Mouse (Mus musculus): ENCODE results near the gene Cd163. TPM values are rescaled to one million over a fixed set of nuclear protein-coding genes. Genes with fewer than 3 reads are reported as not detected.
"Not testable (repeated sequence)": the region's sequence is repeated elsewhere in the genome, so short reads cannot be mapped to it uniquely, and the experiment has no call there.

Gene Cd163
- total RNA-seq (2021) = 1 to 10 TPM; 1.9 to 3.8 TPM

DNA sequence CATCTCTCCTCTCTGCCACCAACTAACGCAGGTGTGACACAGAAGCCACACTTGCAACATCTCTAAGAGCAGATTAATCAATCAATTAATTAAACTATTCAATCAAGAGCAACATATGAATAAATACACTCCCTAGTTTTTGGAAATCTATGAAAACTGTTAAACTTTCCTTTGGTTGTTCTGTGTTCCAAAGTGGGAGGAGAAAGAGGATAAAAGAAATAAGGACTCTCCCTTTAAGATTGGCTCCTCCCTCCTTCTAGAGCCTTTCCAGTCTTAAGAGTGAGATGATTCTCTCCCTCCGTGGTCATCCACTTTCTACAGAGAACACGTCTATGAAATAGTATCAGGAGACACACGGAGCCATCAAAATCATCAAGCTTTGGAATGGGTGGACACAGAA, at the start of gene Cd163:
TSS of gene Cd163 (plus strand) at position 301 of the 400 bp plus-strand sequence.
- no peak for DNase-seq (ENCODE audit: extremely low spot score in 1 of 2, low spot score in 2 of 2)
- intact Hi-C loops (cut with DNase I) = no loop called here

DNA sequence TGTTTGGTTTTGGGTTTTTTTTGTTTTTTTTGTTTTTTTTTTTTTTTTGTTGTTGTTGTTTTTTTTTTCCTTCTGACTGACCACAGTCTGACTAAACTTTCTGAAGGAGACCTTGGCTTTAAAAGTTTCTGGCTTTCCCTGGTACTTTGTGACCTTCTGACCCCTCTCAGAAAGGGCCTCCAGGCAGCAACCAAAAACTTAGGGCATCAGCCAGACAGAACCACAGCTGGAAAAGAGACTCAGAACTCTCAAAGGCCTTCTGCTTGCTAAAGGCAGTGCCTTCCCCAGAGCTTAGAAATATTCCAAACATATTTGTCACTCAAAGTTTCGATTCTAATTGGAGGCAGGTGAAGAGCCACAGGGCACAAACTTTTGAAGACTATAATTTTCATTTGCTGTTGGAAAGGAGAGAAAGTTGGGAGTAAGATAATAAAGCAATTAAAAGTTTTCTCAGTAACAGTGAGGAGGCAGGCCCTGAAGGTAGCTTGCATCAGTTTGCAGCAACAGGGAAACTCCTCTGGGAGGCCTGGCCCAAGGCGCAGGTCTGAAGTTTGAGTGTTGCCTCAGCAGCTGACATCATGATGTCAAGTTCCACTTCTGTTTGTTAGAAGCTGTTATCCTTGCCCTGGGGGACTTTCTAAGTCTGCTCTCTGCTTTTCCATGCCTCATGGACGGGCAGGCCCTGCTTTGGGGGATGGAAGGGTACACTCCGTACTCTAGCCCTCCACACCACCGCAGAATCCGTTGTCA, 48.6 kb upstream of the Cd163 start:
- intact Hi-C loops (cut with DNase I) = loop anchor here (5.0 kb wide), 1 partner anchor 1364 kb away; no protein-coding TSS in a partner anchor
- no peak for DNase-seq (ENCODE audit: extremely low spot score in 1 of 2, low spot score in 2 of 2)

DNA sequence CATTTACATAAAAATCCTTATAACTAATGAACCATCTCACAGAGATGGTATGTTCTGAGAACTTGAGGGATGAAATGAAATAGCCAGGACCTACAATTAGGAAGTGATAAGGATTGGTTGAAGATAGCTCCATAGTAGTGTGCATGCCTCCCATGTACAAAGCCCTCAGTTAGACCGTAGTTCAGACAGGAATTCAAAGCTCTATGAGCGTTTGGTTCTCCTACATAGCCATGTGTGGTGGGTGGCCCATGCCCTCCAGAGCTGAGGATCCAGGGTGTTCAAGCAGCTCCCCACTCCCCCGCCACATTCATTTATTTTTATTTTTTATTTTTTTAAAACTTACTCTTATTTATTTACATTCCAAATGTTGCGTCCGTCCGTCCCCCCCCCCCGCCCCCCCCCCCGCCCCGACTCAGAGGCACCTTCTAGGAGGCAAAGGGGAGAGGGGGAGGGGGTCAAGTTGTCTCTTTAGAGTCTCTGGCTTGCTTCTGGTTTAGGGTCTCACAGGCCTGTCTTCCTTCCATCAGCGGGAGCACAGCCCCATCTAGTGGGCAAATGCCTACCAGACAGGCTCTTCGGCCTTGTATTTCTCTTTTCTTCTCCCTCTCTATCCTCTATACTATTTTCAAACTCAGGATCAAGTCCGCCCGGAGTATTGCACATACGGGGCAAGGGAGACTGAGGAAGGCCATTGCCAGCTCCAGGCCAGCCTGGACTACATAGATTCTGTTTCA, 44.1 kb upstream of the Cd163 start:
- intact Hi-C loops (cut with DNase I) = loop anchor here (5.0 kb wide), 4 partner anchors 328 to 1593 kb away; no protein-coding TSS in a partner anchor
- DNase-seq (ENCODE audit: extremely low spot score in 1 of 2, low spot score in 2 of 2) = peak; percentile 69 to 74

DNA sequence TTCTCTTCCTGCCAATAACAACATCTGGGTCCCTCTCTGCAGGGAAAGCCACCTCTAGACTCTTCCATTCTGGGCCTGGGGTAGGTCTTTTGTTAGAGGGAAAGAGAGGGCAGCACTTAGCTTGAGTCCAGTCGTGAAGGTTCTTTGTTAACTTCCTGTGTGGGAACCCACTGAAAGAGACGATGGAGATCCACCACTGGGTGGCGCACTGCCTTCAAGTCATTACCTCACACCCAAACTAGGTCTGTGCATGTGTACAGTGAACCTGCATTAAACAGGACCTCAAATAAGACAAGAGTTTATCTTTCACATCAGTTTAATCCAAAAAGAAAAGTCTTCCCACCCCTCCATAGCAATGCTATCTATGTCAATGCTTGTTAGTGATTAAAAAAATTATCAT, 41.8 kb upstream of the Cd163 start:
- intact Hi-C loops (cut with DNase I) = loop anchor here (2.0 to 5.0 kb wide), 5 partner anchors 118 to 1595 kb away; no protein-coding TSS in a partner anchor
- DNase-seq (ENCODE audit: extremely low spot score in 1 of 2, low spot score in 2 of 2) = peak; percentile 55 to 81

DNA sequence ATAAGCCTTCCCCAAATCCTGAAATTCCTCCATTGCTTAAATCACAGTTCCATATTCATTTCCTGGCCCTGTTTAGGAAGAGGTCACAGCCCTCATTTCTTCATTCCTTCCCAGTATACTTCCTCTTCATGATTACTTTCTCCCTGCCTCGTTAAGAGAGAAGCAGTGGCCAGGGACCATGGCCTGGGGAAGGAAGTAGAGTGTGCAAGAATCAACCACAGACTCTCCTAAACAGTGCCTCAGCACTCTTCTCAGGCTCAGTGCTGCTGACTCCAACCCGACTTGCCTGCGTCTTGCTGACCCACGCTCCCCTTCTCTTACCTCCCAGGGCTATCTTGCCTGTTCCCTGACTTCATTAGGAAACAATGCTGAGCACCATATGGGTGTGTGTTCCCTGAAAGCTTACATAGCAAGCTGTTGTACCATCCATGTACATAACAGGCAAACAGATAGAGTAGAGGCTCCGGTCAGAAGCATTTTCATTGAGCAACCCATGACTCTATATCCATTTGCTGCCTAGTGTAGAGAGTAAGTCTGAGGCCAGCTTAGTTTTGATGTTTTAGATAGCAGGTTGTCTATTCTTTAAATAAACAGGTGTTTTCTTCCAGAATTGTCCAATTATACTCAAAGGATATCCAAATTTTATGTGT, 31.1 kb upstream of the Cd163 start:
- intact Hi-C loops (cut with DNase I) = no loop called here
- peak in 1 of 2 experiments; percentile 17 for DNase-seq (ENCODE audit: extremely low spot score in 1 of 2, low spot score in 2 of 2)

DNA sequence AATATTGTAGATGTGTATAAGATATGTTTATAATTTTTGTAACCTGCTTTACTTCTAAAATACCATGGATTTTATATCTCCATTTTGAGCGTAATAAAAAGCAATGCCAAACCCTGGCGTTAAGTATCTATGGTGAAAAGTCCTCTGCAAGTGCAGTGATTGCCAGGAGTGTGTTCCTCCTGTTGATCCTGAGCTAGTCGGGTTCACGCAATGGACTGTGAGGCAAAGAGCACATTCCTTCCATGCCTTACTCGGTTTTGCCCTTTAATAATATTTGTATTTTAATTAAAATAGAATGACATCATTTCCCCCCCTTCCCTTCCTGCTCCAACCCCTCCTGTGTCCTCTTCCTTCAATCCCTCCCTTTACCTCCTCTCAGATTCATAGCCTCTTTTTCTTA, 26.8 kb upstream of the Cd163 start:
- intact Hi-C loops (cut with DNase I) = no loop called here
- DNase-seq (ENCODE audit: extremely low spot score in 1 of 2, low spot score in 2 of 2) = no peak

DNA sequence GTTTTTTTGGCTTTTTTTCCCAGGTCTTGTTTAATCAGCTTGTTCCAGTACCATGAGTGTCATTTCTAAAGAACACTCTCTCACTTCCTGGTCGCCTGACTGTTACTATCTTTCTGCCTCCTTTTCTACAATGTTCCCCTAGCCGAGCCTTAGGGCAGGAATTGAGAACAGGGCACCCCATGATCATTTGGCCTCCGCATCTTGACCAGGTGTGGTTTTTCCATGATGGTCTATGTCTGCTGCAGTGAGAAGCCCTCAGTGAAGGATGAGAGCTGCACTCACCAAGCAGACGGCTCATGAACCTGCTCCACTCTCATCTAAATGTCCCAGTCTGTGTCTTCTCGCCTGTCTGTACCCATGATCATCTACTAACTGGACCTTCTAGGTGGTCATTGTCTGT, 26.2 kb upstream of the Cd163 start:
- intact Hi-C loops (cut with DNase I) = no loop called here
- DNase-seq (ENCODE audit: extremely low spot score in 1 of 2, low spot score in 2 of 2) = no peak

DNA sequence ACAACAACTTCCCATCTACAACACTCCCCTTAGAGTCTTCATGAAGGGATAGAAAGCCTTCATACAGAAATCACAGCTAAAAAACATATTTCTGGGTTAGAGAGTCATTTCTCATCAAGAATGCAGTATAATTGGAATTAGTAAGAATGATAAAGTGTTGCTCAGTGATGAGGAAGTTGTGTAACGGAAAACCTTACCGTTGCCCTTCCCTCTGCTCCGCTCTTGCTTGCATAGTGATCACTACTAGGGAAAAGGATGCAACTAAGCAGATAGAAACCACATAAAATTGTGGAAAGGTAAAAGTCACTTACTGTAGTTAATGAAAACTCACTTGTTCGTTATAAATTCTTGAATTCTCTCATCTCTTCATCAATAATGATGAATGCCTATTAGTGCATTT, 21.7 kb upstream of the Cd163 start:
- no peak for DNase-seq (ENCODE audit: extremely low spot score in 1 of 2, low spot score in 2 of 2)
- intact Hi-C loops (cut with DNase I) = no loop called here

DNA sequence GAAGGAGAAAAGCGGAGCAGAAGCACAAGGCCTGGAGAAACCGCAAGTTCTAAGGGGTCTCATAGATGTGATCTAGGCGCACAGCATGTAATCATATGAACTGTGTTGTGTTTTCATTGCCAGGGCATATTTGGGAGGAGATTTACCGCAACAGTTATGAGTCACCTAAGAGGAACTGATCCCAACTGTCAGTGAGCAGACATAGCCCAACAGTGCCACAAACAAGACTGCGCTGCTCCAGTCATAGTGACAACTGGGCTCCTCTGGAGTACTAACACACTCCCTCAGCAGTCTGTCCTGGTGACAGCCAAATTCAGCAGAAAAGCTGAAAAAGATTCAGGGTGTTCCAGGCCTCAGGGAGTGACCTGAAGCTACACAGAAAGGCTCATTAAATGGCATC, 7.1 kb upstream of the Cd163 start:
- intact Hi-C loops (cut with DNase I); DNase-seq (ENCODE audit: extremely low spot score in 1 of 2, low spot score in 2 of 2): not testable (repeated sequence)

DNA sequence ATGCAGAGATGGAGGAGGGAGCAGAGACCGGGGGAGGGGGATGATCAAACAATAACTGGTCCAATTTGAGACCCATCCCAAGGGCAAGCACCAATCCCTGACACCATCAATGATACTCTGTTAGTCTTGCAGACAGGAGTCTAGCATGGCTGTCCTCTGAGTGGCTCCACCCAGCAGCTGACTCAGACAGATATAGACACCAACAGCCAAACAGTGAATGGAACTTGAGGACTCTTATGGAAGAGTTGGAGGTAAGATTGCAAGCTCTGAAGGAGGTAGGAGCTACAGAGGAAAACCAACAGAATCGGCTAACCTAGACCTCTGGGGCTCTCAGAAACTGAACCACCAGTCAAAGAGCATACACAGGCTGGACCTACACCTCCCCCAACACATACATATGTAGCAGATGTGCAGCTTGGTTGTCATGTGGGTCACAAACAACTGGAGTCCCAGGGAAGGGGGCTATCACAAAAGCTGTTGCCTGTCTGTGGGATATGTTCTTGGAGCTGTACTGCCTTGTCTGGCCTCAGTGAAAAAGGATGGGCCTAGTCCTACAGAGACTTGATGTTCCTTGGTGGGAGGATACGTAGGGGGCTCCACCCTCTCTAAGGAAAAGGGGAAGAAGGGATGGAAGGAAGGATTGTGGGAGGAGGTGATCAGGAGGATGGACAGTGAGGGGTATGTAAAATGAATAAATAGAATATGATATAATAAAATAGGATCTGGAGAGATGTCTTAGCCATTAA, 2.8 kb upstream of the Cd163 start:
- DNase-seq (ENCODE audit: extremely low spot score in 1 of 2, low spot score in 2 of 2) = no peak
- intact Hi-C loops (cut with DNase I) = no loop called here

DNA sequence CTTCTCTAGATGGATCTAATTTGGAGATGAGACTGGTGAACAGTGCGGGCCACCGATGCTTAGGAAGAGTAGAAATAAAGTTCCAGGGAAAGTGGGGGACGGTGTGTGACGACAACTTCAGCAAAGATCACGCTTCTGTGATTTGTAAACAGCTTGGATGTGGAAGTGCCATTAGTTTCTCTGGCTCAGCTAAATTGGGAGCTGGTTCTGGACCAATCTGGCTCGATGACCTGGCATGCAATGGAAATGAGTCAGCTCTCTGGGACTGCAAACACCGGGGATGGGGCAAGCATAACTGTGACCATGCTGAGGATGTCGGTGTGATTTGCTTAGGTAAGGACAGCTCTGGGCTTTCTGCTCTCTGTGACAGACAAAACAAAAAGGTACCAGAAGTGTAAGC, 4.5 kb downstream of the Cd163 start:
- DNase-seq (ENCODE audit: extremely low spot score in 1 of 2, low spot score in 2 of 2) = no peak
- intact Hi-C loops (cut with DNase I) = no loop called here

DNA sequence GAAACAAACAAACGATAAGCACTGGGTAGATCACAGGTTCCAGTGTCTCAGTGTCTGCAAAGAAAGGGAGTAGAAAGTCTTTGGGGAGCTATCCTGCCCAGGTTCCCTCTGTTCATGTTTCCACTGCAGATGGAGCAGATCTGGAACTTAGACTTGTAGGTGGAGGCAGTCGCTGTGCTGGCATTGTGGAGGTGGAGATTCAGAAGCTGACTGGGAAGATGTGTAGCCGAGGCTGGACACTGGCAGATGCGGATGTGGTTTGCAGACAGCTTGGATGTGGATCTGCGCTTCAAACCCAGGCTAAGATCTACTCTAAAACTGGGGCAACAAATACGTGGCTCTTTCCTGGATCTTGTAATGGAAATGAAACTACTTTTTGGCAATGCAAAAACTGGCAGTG, 7.8 kb downstream of the Cd163 start:
- DNase-seq (ENCODE audit: extremely low spot score in 1 of 2, low spot score in 2 of 2) = no peak
- intact Hi-C loops (cut with DNase I) = no loop called here

DNA sequence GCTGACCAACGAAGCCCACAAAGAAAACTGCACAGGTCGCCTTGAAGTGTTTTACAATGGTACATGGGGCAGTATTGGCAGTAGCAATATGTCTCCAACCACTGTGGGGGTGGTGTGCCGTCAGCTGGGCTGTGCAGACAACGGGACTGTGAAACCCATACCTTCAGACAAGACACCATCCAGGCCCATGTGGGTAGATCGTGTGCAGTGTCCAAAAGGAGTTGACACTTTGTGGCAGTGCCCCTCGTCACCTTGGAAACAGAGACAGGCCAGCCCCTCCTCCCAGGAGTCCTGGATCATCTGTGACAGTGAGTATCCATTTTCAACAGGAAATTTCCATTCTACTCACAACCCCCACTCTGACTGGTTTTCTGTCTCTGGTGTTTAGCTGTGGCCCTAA, 15.9 kb downstream of the Cd163 start:
- DNase-seq (ENCODE audit: extremely low spot score in 1 of 2, low spot score in 2 of 2) = no peak
- intact Hi-C loops (cut with DNase I) = no loop called here

DNA sequence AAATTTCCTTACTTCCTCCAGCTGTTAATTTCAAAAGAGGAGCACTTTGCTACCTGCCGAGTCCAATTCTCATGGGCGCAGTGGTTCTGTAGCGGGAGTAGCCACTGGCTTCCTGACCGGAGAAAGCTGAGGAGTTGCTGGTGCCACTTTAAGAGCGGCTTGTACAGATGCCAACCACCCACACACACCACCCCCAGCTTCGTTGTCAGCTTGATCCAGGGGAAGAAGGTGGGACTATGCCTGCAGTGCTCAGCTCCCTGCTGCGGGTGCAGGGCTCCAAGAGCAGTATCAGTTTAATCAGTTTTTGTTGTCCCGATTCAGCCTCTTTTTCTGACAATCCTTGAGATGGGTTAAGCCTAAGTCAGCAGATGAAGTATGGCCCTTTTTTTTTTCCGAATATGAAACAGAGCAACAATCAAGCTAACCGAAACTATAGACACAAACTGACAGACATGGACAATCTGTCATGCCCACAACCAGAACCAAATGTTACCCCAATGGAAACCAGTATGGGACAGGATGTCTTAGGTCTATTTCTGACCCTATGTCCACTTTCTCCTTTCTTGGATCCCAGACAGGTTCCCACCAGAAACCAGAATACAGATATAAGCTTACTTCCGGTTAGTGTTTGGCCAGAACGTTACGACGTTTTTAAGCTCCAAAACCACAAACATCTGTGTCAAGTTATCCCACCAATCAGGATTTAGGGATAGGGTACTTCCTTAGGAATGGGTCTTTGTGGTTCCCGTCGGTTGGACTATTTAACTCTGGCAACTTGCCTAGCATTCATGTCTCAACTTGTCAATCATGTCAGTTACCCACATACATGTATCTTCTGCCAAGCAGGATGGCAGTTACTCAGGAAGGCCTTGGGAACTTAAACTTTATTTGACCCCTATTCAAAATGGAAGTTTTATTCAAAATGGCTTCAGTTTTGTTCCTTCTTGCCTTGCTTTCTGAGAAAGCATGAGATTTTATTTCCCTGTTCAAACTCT, 17.3 kb downstream of the Cd163 start:
- DNase-seq (ENCODE audit: extremely low spot score in 1 of 2, low spot score in 2 of 2) = peak in 1 of 2 experiments; percentile 32

DNA sequence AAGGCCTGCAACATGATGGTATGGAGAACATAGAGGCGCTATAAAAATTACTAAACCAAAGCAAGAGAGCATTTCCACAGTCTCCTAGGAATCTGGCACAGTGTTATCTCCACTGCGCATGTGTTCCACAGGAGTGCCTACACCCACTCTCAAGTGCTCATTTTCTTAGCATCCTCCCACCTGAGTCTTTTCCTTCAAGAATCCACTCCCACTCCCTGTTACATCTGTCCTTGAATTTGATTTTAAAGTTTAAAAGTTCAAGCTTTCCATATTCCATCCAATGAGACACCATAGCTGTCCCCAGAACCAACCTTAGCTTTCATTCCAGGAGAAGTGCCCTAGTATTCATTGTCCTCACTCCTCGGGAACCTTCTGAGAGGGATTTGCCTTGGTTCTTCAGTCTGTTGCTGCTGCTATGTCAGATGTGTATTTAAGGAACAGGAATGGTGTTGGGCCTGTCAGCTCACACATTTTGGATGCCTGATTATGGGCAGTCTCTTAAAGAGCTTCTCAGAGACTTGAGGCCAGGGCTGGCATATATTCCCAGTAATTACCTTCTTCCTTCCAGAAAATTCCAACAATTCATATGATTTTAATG, 24.0 kb downstream of the Cd163 start:
- intact Hi-C loops (cut with DNase I) = no loop called here
- DNase-seq (ENCODE audit: extremely low spot score in 1 of 2, low spot score in 2 of 2) = no peak

More for the DNA sequence above, 17.3 kb downstream of the Cd163 start:
- intact Hi-C loops (cut with DNase I) = no loop called here

DNA sequence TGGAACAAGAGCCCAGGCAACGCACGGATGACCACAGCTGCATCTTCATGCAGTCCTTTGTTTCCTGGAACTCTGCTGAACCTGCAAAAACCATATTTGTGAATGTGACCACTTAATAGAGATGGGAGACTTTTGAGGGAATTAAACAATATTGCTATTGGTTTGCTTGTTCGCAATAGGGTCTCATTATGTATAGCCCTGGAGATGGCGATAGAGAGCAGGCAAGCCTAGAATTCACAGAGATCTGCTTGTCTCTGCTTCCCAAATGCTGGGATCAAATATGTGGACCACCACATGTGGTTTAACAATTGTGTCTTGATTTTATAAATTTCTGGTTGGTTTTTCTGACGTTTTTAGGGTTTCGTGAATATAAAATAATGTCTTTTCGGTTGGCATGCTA, 25.2 kb downstream of the Cd163 start:
- intact Hi-C loops (cut with DNase I) = no loop called here
- DNase-seq (ENCODE audit: extremely low spot score in 1 of 2, low spot score in 2 of 2) = no peak

DNA sequence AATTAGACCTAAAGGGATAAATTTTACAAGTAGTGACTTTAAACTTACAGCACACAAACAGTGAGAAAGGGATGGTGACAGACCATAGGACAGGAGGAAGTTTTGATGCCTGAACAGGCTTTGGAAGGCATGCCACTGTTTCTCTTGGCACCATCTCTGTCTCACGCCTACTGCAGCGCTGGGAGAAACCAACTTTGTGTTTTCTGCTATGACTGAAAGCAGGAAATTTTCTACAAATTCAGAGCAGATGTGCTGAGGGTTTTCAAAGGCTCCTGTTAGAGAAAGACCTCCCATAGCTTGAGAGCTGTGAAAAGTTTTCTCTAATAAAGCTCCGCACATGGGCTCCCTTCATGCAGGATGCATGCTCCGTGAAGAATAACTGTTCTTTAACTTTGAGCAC, 40.6 kb downstream of the Cd163 start:
- intact Hi-C loops (cut with DNase I) = no loop called here
- DNase-seq (ENCODE audit: extremely low spot score in 1 of 2, low spot score in 2 of 2) = peak in 1 of 2 experiments; percentile 20

DNA sequence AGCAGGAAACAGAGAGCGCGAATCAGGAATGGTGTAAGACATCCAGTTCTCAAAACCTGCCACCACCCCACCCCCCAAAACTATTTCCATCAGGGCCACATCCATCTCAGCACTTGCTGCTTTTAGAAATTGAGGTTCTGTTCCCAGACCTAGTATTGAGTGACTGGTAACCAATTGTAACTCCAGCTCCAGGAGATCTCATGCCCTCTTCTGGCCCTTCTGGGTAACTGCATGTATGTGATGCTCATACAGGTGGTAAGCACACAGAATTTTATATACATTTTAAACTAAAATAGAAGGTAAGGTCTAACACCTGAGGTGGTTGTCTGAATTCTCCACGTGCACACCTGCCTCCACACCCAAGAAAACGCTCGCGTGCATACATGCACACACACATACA, 42.2 kb downstream of the Cd163 start:
- intact Hi-C loops (cut with DNase I) = no loop called here
- no peak for DNase-seq (ENCODE audit: extremely low spot score in 1 of 2, low spot score in 2 of 2)
